Mouse (Mus musculus): ENCODE measurements around the gene Mpped1.

DNA sequence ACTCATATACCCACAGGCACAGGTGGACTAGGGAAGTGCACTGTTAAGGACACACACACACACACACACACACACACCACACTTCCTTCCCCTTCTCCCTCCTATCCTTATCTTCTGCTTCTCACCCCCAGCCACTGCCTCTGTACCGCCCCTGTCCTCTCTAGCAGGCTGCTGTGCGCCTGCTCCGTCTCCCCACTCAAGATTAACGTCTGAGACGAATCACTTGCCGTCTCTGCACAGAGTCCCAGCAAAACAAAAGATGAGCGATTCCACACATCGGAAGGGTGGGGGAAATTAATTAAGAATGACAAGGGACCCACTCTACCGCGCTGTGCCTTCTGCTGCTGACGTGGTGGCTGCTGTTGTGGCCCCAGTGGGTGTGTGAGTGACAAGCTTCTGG lies 66.5 kb downstream of the Mpped1 start:
- no peak for TF ChIP-seq ZNF384 (IDR thresholded peaks at IDR 0.05; ENCODE audit: low read depth, low read length)
- no peak for TF ChIP-seq ZC3H11A (IDR thresholded peaks at IDR 0.05; ENCODE audit: borderline replicate concordance, low read depth, low read length)
- TF ChIP-seq CHD2 (IDR thresholded peaks at IDR 0.05; ENCODE audit: low read depth, low read length): no peak
- no peak for TF ChIP-seq HCFC1 (IDR thresholded peaks at IDR 0.05; ENCODE audit: borderline replicate concordance, insufficient read depth, low read length)
- TF ChIP-seq MAFK (IDR thresholded peaks at IDR 0.05; ENCODE audit: insufficient read depth, low read depth, low read length): no peak
